Mouse (Mus musculus): ENCODE results near the gene Rpl22.

DNA sequence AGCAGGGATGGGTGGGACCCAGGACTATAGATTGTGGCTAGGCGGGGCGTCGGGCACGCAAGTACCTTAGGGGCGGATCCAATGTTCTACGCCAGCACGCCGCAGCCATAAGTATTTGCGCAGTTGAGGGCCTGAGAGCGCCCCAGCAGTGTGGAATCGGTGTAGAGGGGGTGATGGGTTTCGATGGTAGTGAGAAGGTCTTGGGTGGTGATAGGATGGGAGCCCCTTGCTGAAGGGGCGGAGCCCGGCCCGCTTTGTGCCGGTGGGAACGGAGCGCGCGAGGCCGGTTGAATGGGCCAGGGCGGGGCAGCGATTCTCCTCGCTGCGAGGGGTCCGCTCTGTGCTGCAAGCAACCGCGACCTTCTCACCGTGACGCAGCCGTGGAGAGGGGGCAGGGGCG is 39.4 kb upstream of the Rpl22 start:
- no peak for TF ChIP-seq CTCF (IDR thresholded peaks at IDR 0.05; ENCODE audit: extremely low read depth, insufficient read depth, insufficient read length, insufficient replicate concordance)
- no peak for TF ChIP-seq POLR2A (IDR thresholded peaks at IDR 0.05; ENCODE audit: low read depth, low read length)

Measured in spleen, adult 2 months (tissue).